Mouse (Mus musculus) embryonic fibroblast, embryonic 13.5 days (primary cell): ENCODE data around the gene Usp6nl. TPM values are rescaled to one million over a fixed set of nuclear protein-coding genes. Genes with fewer than 3 reads are reported as not detected.

Experiments
- H3K27ac ChIP-seq: 2 replicates; pipeline ENCODE4 v1.5.1; 2012; ENCODE audit warnings: low read length, control low read depth, inconsistent platforms; ENCODE audit not compliant: insufficient read depth
- H3K4me1 ChIP-seq: 2 replicates; pipeline ENCODE4 v1.6.1; 2011; ENCODE audit warnings: low read length; ENCODE audit not compliant: control insufficient read depth, insufficient read depth
- H3K4me3 ChIP-seq: 2 replicates; pipeline ENCODE4 v1.5.1; 2011; ENCODE audit warnings: mild to moderate bottlenecking, control low read depth, low read length; ENCODE audit not compliant: insufficient read depth
- CTCF ChIP-seq: IDR thresholded peaks from 2 replicates; pipeline ENCODE4 v1.5.1; 2011; ENCODE audit warnings: mild to moderate bottlenecking, control low read depth, low read length, moderate library complexity, borderline replicate concordance; ENCODE audit not compliant: insufficient read depth
- POLR2A ChIP-seq: IDR thresholded peaks from 2 replicates; pipeline ENCODE4 v1.6.1; 2011; ENCODE audit warnings: low read depth, mild to moderate bottlenecking, control low read depth, low read length, moderate library complexity
- polyA plus RNA-seq: library from polyadenylated mRNA; stranded (reverse); fragments of >200 nt; gene quantifications from 2 replicates; pipeline ENCODE4 v1.2.4, GENCODE M21; 2011; ENCODE audit warnings: low read depth; ENCODE audit not compliant: missing spikeins, insufficient read length

Usp6nl gene
- polyA plus RNA-seq, 1 experiment = 13.2 TPM

DNA sequence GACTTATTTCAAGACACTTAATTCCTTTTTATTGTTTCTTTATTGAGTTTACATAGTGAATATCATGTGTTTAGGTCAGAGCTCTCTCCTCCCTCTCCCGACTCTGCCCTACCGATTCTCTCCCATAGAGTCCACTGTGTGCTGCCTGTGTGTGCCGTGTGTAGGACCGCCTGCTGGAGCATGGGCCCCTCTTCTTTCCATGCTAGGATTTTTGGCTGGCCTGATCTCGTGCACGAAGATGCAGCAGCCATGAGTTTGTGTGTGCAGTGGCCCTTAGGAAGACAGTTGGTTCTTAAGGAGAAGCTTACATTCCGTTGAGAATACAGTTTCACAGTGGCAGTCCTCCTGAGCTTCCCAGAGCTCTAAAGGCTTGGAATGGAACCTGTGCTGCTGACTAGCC, 19.0 kb downstream of the Usp6nl start:
- H3K27ac ChIP-seq = peak overlapping the region; percentile 34; the same call in 1 of the 2 replicates
- H3K4me3 ChIP-seq = no peak overlapping the region
- peaks cover 9% of the 10 kb centered on the region for H3K4me1 ChIP-seq
- TF ChIP-seq POLR2A (no peak), CTCF (no peak)

DNA sequence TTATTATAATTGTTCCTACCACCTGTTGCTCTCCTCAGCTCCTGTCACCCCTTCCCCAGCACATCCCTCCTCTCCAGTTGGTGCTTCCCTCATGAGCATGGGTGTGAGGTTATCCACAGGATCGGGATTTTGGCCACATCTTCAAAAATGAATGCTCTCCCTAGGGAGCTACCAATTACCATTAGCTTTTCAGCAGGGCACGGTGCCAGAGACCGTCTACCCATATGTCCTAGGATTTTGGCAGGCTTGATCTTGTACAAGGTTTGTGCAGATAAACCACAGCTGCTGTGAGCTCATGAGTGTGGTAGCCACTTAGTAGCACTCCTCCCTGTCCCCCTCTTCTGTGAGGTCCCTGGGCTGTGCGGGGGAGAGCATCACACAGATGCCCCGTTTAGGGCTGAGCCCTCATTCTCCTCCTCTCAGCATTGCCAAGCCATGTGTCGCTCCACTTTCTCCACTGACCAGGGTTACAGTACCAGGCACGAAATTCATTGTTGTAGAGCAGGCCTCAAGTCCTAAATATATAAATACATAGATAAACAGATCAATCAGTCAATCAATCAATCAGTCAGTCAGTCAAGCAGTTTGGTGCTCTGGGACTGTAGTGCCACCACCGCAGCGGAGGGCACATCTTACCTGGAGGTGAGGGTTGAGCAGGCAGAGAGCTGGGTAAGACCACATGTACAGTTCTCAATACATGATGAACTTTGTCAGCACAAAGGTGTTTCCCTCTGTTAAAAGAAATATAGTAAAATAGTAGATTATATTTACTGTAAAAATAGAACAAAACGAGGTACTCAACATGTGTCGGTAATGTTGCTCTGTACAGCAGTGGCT, 27.0 kb downstream of the Usp6nl start:
- H3K4me3 ChIP-seq = no peak overlapping the region

GRCm38 (mm10) chr2:6350164-6350563, 27.7 kb downstream of the Usp6nl start:
- H3K4me1 ChIP-seq = peaks cover 24% of the 10 kb centered on the region
- no peak overlapping the region for H3K4me3 ChIP-seq

More for the DNA sequence above, 27.0 kb downstream of the Usp6nl start:
- TF ChIP-seq CTCF = no peak
- Histone ChIP-seq H3K27ac (no peak overlapping the region), H3K4me1 (peaks cover 24% of the 10 kb centered on the region)

GRCm38 (mm10) chr2:6350931-6351695, 28.6 kb downstream of the Usp6nl start:
- Histone ChIP-seq H3K4me1 (peaks cover 24% of the 10 kb centered on the region), H3K27ac (no peak overlapping the region), H3K4me3 (no peak overlapping the region)
- TF ChIP-seq CTCF (no peak), POLR2A (no peak)

More at GRCm38 (mm10) chr2:6350164-6350563, 27.7 kb downstream of the Usp6nl start:
- no peak for TF ChIP-seq POLR2A
- no peak for TF ChIP-seq CTCF
- no peak overlapping the region for H3K27ac ChIP-seq

- Histone ChIP-seq H3K4me1 (peaks cover 24% of the 10 kb centered on the region), H3K27ac (no peak overlapping the region), H3K4me3 (no peak overlapping the region)
- TF ChIP-seq POLR2A (no peak), CTCF (no peak)
Observed at GRCm38 (mm10) chr2:6352541-6352971, 30.1 kb downstream of the Usp6nl start.

GRCm38 (mm10) chr2:6353060-6353459, 30.6 kb downstream of the Usp6nl start:
- H3K4me1 ChIP-seq = peaks cover 24% of the 10 kb centered on the region
- TF ChIP-seq POLR2A = no peak
- no peak for TF ChIP-seq CTCF
- H3K4me3 ChIP-seq = no peak overlapping the region
- H3K27ac ChIP-seq = no peak overlapping the region

DNA sequence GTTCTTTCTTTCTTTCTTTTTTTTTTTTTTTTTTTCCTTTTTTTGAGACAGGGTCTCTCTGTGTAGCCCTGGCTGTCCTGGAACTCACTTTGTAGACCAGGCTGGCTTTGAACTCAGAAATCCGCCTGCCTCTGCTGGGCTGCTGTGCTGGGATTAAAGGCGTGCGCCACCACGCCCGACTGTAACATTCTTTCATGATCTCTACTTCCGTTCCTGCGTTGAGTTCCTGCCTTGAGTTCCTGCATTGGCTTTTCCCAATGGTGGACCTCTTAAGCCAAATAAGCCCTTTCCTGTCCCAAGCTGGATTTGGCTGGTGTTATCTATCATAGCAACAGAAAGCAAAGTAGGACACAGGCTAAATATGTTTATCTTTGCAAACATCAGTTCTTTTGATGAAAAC, 34.8 kb downstream of the Usp6nl start:
- no peak overlapping the region for H3K4me3 ChIP-seq
- peaks cover 13% of the 10 kb centered on the region for H3K4me1 ChIP-seq
- no peak overlapping the region for H3K27ac ChIP-seq
- TF ChIP-seq CTCF (no peak), POLR2A (no peak)

DNA sequence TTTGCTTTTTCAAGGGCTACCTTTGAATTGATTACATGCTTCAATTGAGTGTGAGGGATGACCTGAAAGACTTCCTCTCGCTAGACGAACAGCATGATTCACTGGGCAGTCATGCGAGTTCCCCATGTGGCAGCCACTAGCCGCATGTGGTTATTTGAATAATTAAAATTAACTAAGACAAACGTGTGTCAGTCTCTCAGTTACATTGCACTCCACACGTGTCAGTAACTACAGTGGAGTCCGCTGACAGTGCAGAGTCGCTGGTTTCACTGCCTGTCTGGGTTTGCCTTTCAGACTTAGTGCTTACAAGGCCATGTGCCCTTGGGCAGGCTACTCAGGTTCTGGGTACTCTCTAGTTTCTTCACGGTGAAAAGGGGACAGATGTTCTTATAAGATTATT, 37.2 kb downstream of the Usp6nl start:
- Histone ChIP-seq H3K4me1 (peaks cover 10% of the 10 kb centered on the region), H3K4me3 (no peak overlapping the region), H3K27ac (peak overlapping the region; percentile 9; the same call in 1 of the 2 replicates)
- no peak for TF ChIP-seq POLR2A
- no peak for TF ChIP-seq CTCF

DNA sequence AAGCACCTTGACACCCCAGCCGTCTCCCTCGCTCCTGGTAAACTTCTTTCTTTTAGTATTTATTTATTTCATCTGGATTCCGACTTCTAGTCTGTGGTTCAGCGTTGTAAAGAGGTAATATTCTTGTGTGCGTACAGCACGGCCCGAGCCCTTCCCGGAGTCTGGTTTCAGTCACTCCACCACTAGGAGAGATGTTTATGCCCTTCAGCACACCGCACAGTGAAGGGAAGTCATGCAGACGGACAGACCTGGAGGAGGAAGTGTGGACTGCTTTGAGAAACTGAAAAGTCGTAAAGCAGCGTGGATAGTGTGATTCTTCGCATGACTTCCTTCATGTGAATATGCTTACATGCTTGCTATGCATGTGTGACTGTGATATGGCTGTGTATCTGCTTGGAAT, 40.7 kb downstream of the Usp6nl start:
- no peak overlapping the region for H3K4me3 ChIP-seq
- H3K4me1 ChIP-seq = peaks cover 15% of the 10 kb centered on the region
- TF ChIP-seq POLR2A = no peak
- TF ChIP-seq CTCF = no peak
- no peak overlapping the region for H3K27ac ChIP-seq

- peaks cover 12% of the 10 kb centered on the region for H3K4me1 ChIP-seq
- no peak overlapping the region for H3K27ac ChIP-seq
- TF ChIP-seq POLR2A (no peak), CTCF (no peak)
- no peak overlapping the region for H3K4me3 ChIP-seq
Observed at GRCm38 (mm10) chr2:6363922-6364321, 41.5 kb downstream of the Usp6nl start.
